Mouse (Mus musculus): Measurements from ENCODE around the gene Tnfrsf19. TPM values are rescaled to one million over a fixed set of nuclear protein-coding genes. Genes with fewer than 3 reads are reported as not detected.

Gene Tnfrsf19
- polyA plus RNA-seq, 1 experiment: not detected

DNA sequence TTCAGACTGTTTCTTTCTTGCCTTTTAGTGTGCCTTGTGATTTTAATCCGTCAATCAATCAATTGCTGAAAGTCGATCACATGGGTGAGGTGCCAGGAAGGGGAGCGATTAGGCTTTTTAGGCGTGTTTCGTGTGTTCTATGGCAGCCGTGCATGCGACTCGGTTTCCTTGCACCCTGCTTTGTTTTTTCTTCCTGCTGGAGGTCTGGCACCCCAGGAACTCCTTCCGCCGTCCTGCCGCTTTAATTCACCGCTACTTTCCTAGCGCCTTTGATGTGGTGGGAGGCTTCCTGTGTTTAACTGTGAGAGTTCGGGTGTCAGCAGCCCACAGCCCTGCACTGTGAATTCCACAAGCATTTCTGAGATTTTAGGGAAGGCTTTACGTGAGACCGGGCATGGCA, 10.2 kb upstream of the Tnfrsf19 start:
- TF ChIP-seq CTCF (IDR thresholded peaks at IDR 0.05; ENCODE audit: insufficient read depth, low read depth, low read length) (no peak), POLR2A (IDR thresholded peaks at IDR 0.05; ENCODE audit: insufficient read depth, low read depth, low read length) (no peak)
- no peak overlapping the region for H3K27ac ChIP-seq (ENCODE audit: insufficient read depth, low read depth, low read length)
- H3K4me1 ChIP-seq (ENCODE audit: control insufficient read depth, insufficient read depth, low read length): peaks cover 7% of the 10 kb centered on the region
- WGBS: 4% methylated on average over 16 of the region's 16 CpGs
- peak overlapping the region; percentile 2 for H3K4me3 ChIP-seq (ENCODE audit: insufficient read depth, low read depth, low read length)

DNA sequence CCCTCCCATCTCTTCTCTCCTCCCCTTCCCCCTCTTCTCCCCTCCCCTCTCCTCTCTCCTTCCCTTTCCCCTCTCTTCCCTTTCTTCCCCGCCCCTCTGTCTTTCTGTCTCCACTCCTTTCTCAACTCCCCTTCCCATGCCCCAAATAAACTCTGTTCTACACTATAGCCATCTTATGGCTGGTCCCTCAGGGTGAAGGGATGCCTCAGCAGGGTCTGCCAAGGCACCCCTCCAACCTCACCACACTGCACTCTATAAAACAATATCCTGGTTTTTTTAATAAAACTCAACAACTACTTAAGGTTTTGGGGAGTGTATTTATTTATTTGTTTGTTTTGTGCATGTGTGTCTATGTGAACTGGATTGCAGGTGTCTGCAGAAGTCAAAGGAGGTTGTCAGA, 9.6 kb upstream of the Tnfrsf19 start:
- H3K4me1 ChIP-seq (ENCODE audit: control insufficient read depth, insufficient read depth, low read length): peaks cover 6% of the 10 kb centered on the region
- H3K27ac ChIP-seq (ENCODE audit: insufficient read depth, low read depth, low read length): no peak overlapping the region
- TF ChIP-seq CTCF (IDR thresholded peaks at IDR 0.05; ENCODE audit: insufficient read depth, low read depth, low read length): no peak
- no peak for TF ChIP-seq POLR2A (IDR thresholded peaks at IDR 0.05; ENCODE audit: insufficient read depth, low read depth, low read length)
- H3K4me3 ChIP-seq (ENCODE audit: insufficient read depth, low read depth, low read length): no peak overlapping the region
- 82% methylated on average over 1 of the region's 1 CpGs for WGBS

DNA sequence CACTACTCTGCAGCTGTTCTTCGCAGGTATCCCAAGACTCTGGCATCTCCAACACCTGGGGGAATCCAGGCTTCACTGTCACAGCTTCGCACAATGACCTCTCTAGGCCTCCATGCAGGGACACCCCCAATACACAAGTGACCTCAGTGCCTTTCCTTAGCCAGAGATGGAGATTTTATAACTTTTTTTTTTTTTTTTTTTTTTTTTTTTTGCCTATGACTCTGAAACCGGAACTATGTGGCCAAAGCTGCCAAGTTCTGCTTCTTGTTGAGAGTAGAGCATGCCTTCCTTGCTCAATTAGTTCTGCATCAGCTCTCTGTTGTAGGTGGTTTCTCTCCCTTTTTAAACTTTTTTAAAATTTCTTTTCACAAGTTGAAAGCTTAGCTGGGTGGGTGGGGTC, 5.9 kb upstream of the Tnfrsf19 start:
- Histone ChIP-seq H3K27ac (ENCODE audit: insufficient read depth, low read depth, low read length) (no peak overlapping the region), H3K4me1 (ENCODE audit: control insufficient read depth, insufficient read depth, low read length) (peaks cover 6% of the 10 kb centered on the region), H3K4me3 (ENCODE audit: insufficient read depth, low read depth, low read length) (no peak overlapping the region)
- TF ChIP-seq POLR2A (IDR thresholded peaks at IDR 0.05; ENCODE audit: insufficient read depth, low read depth, low read length) (no peak), CTCF (IDR thresholded peaks at IDR 0.05; ENCODE audit: insufficient read depth, low read depth, low read length) (no peak)
- WGBS: 83% methylated on average over 3 of the region's 3 CpGs

DNA sequence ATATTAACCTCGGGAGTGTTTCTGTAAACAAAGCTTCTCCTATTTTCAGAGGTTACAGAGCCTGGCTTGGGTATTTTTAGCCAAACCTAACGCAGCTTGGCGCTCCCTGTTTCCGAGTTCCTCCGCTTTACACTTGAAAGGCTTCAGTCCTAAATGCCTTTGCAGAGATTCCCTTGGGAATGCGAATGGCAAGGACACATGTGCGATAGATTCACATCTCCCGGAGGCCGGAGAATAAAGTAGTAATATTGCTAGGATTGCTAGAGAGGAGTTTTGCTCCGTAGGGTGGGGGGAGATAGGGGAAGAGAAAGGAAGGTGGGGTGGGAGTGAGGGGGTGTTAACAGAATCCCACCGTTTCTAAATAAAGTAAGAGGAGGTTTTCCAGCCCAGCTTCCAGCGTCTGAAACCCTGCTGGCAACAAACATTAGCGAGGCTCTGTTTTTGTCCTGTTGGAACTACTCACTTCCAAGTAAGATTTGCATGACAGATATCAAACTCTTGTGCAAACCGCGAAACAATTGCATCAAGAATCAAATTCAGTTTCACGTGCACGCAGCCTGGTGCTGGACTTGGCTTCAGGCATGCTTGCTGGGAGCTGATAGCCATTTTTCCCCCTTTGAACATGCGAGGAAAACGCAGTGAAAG, 722 bp downstream of the Tnfrsf19 start:
- WGBS: 1% methylated on average over 19 of the region's 19 CpGs
- Histone ChIP-seq H3K4me1 (ENCODE audit: control insufficient read depth, insufficient read depth, low read length) (peaks cover 10% of the 10 kb centered on the region), H3K4me3 (ENCODE audit: insufficient read depth, low read depth, low read length) (peak overlapping the region; percentile 39), H3K27ac (ENCODE audit: insufficient read depth, low read depth, low read length) (peak overlapping the region; percentile 20; the same call in 1 of the 2 replicates)
- TF ChIP-seq CTCF (IDR thresholded peaks at IDR 0.05; ENCODE audit: insufficient read depth, low read depth, low read length) (no peak), POLR2A (IDR thresholded peaks at IDR 0.05; ENCODE audit: insufficient read depth, low read depth, low read length) (no peak)

DNA sequence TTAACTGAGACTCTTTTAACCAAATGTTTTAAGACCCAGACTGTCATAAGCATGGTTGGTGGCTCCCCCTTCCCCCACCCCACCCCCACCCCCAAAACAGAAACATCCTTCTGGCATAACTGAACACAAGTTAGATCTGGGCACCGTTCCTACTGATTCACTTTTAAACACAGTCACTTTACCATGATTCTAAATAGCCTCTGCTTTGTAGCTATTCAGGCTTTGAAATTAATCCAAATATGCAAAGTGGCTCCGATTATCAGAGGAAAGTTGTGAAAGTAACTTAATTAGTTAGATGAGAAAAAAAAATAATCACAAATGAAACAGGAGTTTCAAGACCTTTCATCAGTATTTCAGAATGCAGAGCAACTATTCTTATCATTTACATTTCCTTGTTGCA, 2.0 kb downstream of the Tnfrsf19 start:
- WGBS: 16% methylated on average over 2 of the region's 2 CpGs
- Histone ChIP-seq H3K4me1 (ENCODE audit: control insufficient read depth, insufficient read depth, low read length) (peaks cover 10% of the 10 kb centered on the region), H3K27ac (ENCODE audit: insufficient read depth, low read depth, low read length) (no peak overlapping the region), H3K4me3 (ENCODE audit: insufficient read depth, low read depth, low read length) (no peak overlapping the region)
- TF ChIP-seq CTCF (IDR thresholded peaks at IDR 0.05; ENCODE audit: insufficient read depth, low read depth, low read length) (no peak), POLR2A (IDR thresholded peaks at IDR 0.05; ENCODE audit: insufficient read depth, low read depth, low read length) (no peak)

DNA sequence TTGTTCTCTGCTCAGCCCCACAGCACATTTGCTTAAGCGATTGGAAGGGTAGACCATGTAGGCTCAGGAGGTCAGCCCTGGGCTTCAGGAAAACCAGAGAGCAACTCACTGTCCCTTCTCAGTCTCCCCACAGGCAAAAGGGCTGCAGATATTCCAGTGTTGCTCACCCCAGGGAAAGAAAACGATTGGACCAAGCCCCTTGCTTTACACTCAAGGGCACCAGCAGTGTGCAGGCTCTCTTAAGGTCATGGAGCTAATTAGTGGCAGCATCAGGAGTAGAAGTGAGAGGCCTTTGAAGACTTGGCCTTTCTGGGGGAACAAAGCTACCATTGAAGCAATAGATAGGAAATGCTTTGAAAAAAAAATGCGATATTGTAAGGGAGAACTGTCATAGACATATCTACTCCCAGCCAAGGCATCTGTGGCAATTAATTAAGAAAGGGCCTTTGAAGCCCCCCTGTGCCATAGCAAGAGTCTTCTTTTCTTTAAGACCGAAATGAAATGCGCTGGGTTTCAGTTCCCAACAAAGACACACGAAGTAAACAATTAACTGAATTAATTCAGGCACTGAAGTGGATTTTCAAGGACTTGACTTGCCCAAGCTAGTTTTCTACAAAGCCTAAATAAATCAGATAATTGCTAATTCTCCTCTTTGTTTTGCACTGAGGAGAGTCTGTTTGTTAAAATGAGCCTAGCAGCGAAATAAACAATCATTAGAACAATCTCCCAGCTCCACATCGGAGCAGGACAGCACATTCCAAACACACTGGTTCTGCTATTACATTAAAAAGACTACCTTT, 2.6 kb downstream of the Tnfrsf19 start:
- no peak for TF ChIP-seq POLR2A (IDR thresholded peaks at IDR 0.05; ENCODE audit: insufficient read depth, low read depth, low read length)
- no peak for TF ChIP-seq CTCF (IDR thresholded peaks at IDR 0.05; ENCODE audit: insufficient read depth, low read depth, low read length)
- H3K4me3 ChIP-seq (ENCODE audit: insufficient read depth, low read depth, low read length): no peak overlapping the region
- H3K27ac ChIP-seq (ENCODE audit: insufficient read depth, low read depth, low read length): peak overlapping the region; percentile 41
- peaks cover 10% of the 10 kb centered on the region for H3K4me1 ChIP-seq (ENCODE audit: control insufficient read depth, insufficient read depth, low read length)
- WGBS: 22% methylated on average over 8 of the region's 8 CpGs

DNA sequence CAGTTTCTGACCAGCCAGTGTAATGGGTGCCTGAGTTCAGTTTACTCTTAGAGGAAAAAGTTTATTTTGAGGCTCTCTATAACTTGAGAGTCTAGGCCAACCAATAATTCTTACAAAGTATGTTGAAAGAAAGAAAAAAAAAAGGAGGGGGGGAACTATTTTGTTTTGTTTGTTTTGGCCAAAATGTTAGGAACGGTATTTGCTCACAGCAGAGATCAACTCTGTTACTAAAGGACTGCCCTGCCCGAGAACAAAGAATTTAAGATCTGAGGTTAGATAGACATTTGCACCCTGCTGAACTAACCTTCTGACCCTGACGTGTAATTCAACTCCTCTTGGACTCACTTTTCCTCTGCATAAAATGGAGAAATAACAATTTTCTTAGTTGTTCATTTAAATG, 4.0 kb downstream of the Tnfrsf19 start:
- H3K4me3 ChIP-seq (ENCODE audit: insufficient read depth, low read depth, low read length): no peak overlapping the region
- no peak overlapping the region for H3K27ac ChIP-seq (ENCODE audit: insufficient read depth, low read depth, low read length)
- 84% methylated on average over 3 of the region's 3 CpGs for WGBS
- H3K4me1 ChIP-seq (ENCODE audit: control insufficient read depth, insufficient read depth, low read length): peaks cover 18% of the 10 kb centered on the region
- no peak for TF ChIP-seq CTCF (IDR thresholded peaks at IDR 0.05; ENCODE audit: insufficient read depth, low read depth, low read length)
- no peak for TF ChIP-seq POLR2A (IDR thresholded peaks at IDR 0.05; ENCODE audit: insufficient read depth, low read depth, low read length)

DNA sequence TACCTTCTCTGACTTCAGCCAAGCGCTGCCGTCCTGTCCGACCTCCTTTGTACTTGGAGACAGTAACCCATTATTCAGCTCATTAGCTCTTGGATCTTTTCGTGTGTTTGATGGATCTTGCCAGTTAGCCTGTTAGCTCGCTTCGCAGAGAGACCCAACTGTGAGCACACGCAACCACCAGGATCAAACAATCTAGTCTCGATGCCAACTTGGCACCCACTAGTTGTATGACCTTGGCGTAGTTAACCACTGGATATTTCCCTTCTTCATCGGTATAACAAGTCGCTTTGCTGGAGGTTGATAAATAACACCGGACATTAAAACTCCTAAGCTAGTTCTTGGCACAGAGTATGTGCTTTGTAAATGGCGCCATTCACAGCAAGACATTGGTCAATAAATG, 6.1 kb downstream of the Tnfrsf19 start:
- TF ChIP-seq POLR2A (IDR thresholded peaks at IDR 0.05; ENCODE audit: insufficient read depth, low read depth, low read length): no peak
- no peak for TF ChIP-seq CTCF (IDR thresholded peaks at IDR 0.05; ENCODE audit: insufficient read depth, low read depth, low read length)
- Histone ChIP-seq H3K4me1 (ENCODE audit: control insufficient read depth, insufficient read depth, low read length) (peaks cover 8% of the 10 kb centered on the region), H3K4me3 (ENCODE audit: insufficient read depth, low read depth, low read length) (no peak overlapping the region), H3K27ac (ENCODE audit: insufficient read depth, low read depth, low read length) (no peak overlapping the region)
- WGBS: 63% methylated on average over 13 of the region's 13 CpGs

DNA sequence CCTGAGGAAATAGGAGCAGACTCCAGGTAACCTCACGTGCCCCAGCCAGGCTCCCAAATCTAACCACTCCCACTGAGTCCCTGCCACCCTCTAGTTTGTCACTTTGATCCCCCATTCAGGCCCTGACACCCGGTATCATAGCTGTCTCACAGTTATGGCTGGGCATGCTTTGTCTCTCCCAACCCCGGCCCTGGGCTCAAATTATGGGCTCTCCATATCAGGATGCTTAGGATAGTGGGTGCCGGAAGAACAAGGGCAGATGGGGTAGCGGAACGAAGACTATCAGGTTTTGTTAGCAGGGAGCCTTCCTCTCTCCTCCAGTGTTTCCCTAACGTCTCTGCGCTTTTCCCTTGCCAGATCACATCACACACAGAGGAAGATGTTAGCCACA, 8.2 kb downstream of the Tnfrsf19 start:
- H3K4me1 ChIP-seq (ENCODE audit: control insufficient read depth, insufficient read depth, low read length): peaks cover 8% of the 10 kb centered on the region
- no peak overlapping the region for H3K27ac ChIP-seq (ENCODE audit: insufficient read depth, low read depth, low read length)
- no peak overlapping the region for H3K4me3 ChIP-seq (ENCODE audit: insufficient read depth, low read depth, low read length)
- 44% methylated on average over 8 of the region's 8 CpGs for WGBS
- TF ChIP-seq POLR2A (IDR thresholded peaks at IDR 0.05; ENCODE audit: insufficient read depth, low read depth, low read length) (no peak), CTCF (IDR thresholded peaks at IDR 0.05; ENCODE audit: insufficient read depth, low read depth, low read length) (no peak)
